Mouse (Mus musculus) forebrain, embryonic 16.5 days (tissue): Measurements from ENCODE around the gene Dennd2a. TPM values are rescaled to one million over a fixed set of nuclear protein-coding genes. Genes with fewer than 3 reads are reported as not detected.

Experiments
- ATAC-seq: fragments of 200-750 bp; cut with Nextera tagmentation; 2 replicates; pipeline ENCODE4 v1.8.0; 2017; ENCODE audit warnings: mild to moderate bottlenecking, moderate library complexity
- H3K27ac ChIP-seq: fragments of 300-500 bp; sonication (generic); 2 replicates; pipeline ENCODE4 v1.5.1; 2014; ENCODE audit warnings: low read length, control low read depth
- H3K27me3 ChIP-seq: fragments of 300-500 bp; sonication (generic); replicated peaks from 2 replicates; pipeline ENCODE4 v1.6.1; 2014; ENCODE audit warnings: low read length; ENCODE audit not compliant: control insufficient read depth, insufficient read depth
- H3K36me3 ChIP-seq: fragments of 300-500 bp; sonication (generic); 2 replicates; pipeline ENCODE4 v1.6.1; 2014; ENCODE audit not compliant: control insufficient read depth, insufficient read depth
- H3K4me1 ChIP-seq: fragments of 300-500 bp; sonication (generic); replicated peaks from 2 replicates; pipeline ENCODE4 v1.6.1; 2014; ENCODE audit warnings: low read length; ENCODE audit not compliant: control insufficient read depth, insufficient read depth
- H3K4me2 ChIP-seq: fragments of 300-500 bp; sonication (generic); 2 replicates; pipeline ENCODE4 v1.6.1; 2014; ENCODE audit warnings: mild to moderate bottlenecking, low read length, control low read depth
- H3K4me3 ChIP-seq: fragments of 300-500 bp; sonication (generic); replicated peaks from 2 replicates; pipeline ENCODE4 v1.5.1; 2014; ENCODE audit warnings: mild to moderate bottlenecking, low read length, control low read depth
- H3K9ac ChIP-seq: fragments of 300-500 bp; sonication (generic); replicated peaks from 2 replicates; pipeline ENCODE4 v1.6.1; 2014; ENCODE audit warnings: low read depth, low read length, control low read depth
- H3K9me3 ChIP-seq: fragments of 300-500 bp; sonication (generic); 2 replicates; pipeline ENCODE4 v1.6.1; 2016; ENCODE audit warnings: low read length; ENCODE audit not compliant: control insufficient read depth
- WGBS: fragments of 180-500 bp; shearing (Covaris S2); extraction: QIAGEN DNeasy Blood & Tissue Kit; methylation state at CpG from one replicate; pipeline ENCODE4 v1.1.7; 2014; 5-methylcytosine and 5-hydroxymethylcytosine counted together
- polyA plus RNA-seq: library from polyadenylated mRNA; unstranded; fragments of >200 nt; fragmentation: Nextera tagmentation; extraction: Ambion mirVana; gene quantifications from 2 replicates; pipeline ENCODE4 v1.2.1, GENCODE M21; 2015

Dennd2a gene
- polyA plus RNA-seq = 12.0 and 13.1 TPM in 2 replicates

DNA sequence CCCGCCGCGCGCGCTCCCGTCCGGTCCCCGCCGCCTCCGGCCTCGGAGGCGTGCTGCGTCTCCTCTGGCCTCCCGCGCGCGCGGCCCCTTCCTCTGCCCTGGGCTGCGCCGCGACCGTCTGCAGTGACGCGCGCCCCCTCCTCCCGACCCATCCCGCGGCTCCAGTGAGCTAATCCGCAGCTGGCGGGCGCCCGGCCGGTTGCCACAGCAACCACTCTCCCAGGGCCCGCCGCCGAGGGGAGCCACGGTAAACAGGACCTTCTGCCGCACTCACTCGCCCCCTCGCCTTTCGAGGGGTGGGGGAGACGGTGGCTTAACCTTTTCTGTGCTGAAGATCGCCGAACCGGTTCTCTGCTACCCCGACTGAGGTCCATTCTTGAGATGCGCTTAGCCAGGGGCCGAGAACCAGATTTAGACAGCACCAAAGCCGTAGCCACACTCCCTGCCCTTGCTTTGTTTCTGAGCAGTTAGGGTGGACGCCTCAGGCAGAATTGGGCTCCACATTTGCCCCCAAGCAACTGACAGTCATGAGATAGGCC, at the start of gene Dennd2a:
Gene Dennd2a, minus strand, starts transcription at position 145 of the 539 bp plus-strand sequence.
- WGBS = under 1% methylated on average over 48 of the region's 50 CpGs
- Histone ChIP-seq H3K27me3 (no peaks in the 10 kb centered on the region), H3K27ac (peak within 1 kb of the TSS; percentile 76), H3K9me3 (no peaks in the 10 kb centered on the region), H3K4me3 (peak within 1 kb of the TSS; percentile 64), H3K4me2 (peak within 1 kb of the TSS; percentile 53), H3K9ac (peak within 1 kb of the TSS; percentile 90), H3K36me3 (no peaks in the 10 kb centered on the region), H3K4me1 (peaks cover 34% of the 10 kb centered on the region)
- peak; percentile 97 for ATAC-seq

DNA sequence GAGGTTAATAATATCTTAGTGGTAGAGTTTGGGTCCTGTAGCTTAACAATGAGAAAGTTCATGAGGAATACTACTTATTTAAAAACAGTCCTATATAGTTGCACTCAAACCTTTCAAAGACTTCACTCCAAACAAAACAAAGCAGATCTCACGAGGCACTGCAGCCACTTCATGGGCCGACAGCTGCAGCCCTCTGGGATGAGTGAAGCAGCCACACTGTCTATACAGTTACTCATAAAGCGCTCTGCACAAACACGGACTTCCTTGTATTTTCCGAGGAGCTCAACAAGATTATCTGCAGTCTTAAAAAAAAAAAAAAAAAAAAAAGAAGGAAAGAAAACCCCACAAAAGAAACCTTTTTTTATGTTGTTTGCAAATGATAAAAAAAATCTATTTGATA, 49.7 kb upstream of the Dennd2a start:
- Histone ChIP-seq H3K4me2 (no peak overlapping the region), H3K9ac (no peak overlapping the region), H3K4me1 (no peaks in the 10 kb centered on the region), H3K4me3 (no peak overlapping the region), H3K9me3 (no peaks in the 10 kb centered on the region), H3K27ac (no peak overlapping the region), H3K27me3 (no peaks in the 10 kb centered on the region), H3K36me3 (peaks cover 4% of the 10 kb centered on the region)
- 77% methylated on average over 5 of the region's 5 CpGs for WGBS
- ATAC-seq = no peak

DNA sequence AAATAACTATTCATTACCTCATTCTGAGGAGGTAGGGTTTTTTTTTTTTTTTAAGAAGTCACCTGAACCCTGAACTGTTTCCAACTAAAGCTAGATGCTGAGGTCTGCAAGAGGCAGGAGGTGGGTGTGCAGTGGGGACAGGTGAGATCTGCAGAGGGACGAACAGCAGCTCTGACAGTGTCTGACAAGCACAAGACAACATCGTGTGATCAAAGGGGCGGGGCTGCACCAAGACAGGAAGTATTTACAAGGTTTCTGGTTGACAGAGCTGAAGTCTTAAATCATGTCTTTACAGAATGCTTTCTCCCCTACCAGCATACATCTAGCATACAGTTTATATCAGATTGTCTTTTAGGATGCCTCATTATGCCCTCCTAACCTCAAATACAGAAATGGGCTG, 49.2 kb upstream of the Dennd2a start:
- H3K9me3 ChIP-seq = no peaks in the 10 kb centered on the region
- H3K36me3 ChIP-seq = peaks cover 4% of the 10 kb centered on the region
- no peaks in the 10 kb centered on the region for H3K27me3 ChIP-seq
- no peaks in the 10 kb centered on the region for H3K4me1 ChIP-seq
- no peak overlapping the region for H3K4me2 ChIP-seq
- no peak overlapping the region for H3K4me3 ChIP-seq
- H3K9ac ChIP-seq = no peak overlapping the region
- no peak overlapping the region for H3K27ac ChIP-seq
- 87% methylated on average over 3 of the region's 3 CpGs for WGBS
- no peak for ATAC-seq

DNA sequence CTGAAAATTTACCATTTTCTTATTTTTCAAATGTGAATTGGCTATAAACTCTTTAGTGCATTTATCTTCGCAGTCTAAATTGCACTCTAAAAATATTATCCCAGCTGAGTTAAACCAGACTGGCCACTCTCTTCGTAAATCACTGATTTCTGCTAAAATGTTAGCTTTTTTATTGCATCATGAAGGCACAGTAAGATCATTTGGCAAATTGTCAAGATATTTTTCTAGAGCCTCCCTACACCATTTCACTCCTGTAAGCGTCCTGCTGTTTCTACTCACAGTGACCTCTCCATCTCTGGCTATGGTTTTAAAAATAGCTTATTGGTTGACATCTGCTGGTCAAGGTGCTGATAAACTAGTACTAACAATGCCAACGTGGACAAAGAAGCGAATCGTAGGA, 48.4 kb upstream of the Dennd2a start:
- no peaks in the 10 kb centered on the region for H3K4me1 ChIP-seq
- ATAC-seq = no peak
- peaks cover 4% of the 10 kb centered on the region for H3K36me3 ChIP-seq
- no peak overlapping the region for H3K9ac ChIP-seq
- no peak overlapping the region for H3K4me3 ChIP-seq
- H3K9me3 ChIP-seq = no peaks in the 10 kb centered on the region
- H3K27ac ChIP-seq = no peak overlapping the region
- no peaks in the 10 kb centered on the region for H3K27me3 ChIP-seq
- H3K4me2 ChIP-seq = no peak overlapping the region
- WGBS = 93% methylated on average over 6 of the region's 6 CpGs

DNA sequence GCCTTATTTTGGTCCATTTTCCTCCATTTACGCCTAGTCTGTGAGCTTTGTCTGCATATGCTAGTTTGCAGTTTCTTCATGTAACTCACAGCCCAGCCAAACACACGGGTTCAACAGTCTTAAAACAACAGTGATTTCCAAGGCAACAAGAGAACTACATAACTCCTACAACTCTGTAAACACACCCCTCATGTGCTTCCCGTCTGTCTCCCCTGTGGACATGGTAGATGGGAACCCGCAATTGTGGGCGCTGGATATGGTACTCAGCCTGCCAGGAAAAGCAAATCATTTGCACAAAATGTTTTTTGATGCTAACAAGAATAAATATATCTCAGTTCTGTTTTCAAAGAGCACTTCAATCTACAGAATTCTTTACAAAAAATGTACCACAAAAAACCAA, 46.9 kb upstream of the Dennd2a start:
- 87% methylated on average over 5 of the region's 5 CpGs for WGBS
- H3K4me2 ChIP-seq = no peak overlapping the region

DNA sequence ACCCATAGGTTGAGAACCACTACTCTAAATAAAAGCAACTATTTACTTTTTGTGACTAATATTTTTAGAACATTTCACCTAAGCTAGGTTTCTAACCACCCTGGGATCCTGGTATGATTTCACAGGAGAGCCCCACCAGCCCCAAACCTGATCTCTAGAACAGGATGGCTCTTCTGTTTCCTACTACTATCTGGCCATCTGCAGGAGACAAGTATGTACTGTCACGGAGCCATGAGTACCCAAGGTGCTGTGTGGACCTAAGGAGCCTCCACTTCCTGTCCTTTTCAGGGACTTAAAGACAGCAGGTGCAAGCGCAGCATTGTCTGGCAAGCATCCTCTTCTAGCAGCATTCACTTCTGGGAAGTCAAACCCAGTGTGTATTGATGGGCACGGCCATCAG, 44.2 kb upstream of the Dennd2a start:
- no peak overlapping the region for H3K4me3 ChIP-seq
- H3K4me1 ChIP-seq = no peaks in the 10 kb centered on the region
- H3K9ac ChIP-seq = no peak overlapping the region
- no peaks in the 10 kb centered on the region for H3K9me3 ChIP-seq
- H3K27ac ChIP-seq = no peak overlapping the region
- no peak overlapping the region for H3K4me2 ChIP-seq
- peaks cover 20% of the 10 kb centered on the region for H3K36me3 ChIP-seq
- no peaks in the 10 kb centered on the region for H3K27me3 ChIP-seq
- 83% methylated on average over 3 of the region's 3 CpGs for WGBS
- ATAC-seq = no peak

More for the DNA sequence above, 46.9 kb upstream of the Dennd2a start:
- Histone ChIP-seq H3K27ac (no peak overlapping the region), H3K27me3 (no peaks in the 10 kb centered on the region), H3K4me3 (no peak overlapping the region), H3K36me3 (peaks cover 14% of the 10 kb centered on the region), H3K9ac (no peak overlapping the region), H3K9me3 (no peaks in the 10 kb centered on the region), H3K4me1 (no peaks in the 10 kb centered on the region)
- ATAC-seq = no peak

DNA sequence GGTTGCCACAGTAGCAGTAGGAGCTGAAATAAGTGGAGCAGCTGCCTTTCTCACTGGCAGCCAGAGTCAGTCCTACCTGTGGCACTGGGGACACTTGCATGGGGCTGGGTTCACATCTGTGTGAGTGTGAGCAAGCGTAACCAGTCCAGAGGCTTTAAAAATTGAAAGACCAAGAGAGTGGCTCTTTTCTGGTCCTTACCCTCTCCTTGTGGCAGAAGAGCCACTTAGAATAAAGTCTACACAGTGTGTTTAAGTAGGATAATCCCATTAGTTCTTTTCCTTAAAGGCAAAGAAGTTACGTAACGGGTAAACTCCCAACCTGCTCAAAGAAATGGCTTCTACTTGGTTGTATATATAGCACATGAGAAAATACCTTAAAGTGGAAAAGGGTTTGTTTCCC, 43.2 kb upstream of the Dennd2a start:
- Histone ChIP-seq H3K36me3 (peaks cover 20% of the 10 kb centered on the region), H3K27ac (no peak overlapping the region), H3K4me3 (no peak overlapping the region), H3K27me3 (no peaks in the 10 kb centered on the region), H3K9ac (no peak overlapping the region), H3K4me1 (no peaks in the 10 kb centered on the region), H3K9me3 (no peaks in the 10 kb centered on the region), H3K4me2 (no peak overlapping the region)
- WGBS = 96% methylated on average over 3 of the region's 3 CpGs
- no peak for ATAC-seq

DNA sequence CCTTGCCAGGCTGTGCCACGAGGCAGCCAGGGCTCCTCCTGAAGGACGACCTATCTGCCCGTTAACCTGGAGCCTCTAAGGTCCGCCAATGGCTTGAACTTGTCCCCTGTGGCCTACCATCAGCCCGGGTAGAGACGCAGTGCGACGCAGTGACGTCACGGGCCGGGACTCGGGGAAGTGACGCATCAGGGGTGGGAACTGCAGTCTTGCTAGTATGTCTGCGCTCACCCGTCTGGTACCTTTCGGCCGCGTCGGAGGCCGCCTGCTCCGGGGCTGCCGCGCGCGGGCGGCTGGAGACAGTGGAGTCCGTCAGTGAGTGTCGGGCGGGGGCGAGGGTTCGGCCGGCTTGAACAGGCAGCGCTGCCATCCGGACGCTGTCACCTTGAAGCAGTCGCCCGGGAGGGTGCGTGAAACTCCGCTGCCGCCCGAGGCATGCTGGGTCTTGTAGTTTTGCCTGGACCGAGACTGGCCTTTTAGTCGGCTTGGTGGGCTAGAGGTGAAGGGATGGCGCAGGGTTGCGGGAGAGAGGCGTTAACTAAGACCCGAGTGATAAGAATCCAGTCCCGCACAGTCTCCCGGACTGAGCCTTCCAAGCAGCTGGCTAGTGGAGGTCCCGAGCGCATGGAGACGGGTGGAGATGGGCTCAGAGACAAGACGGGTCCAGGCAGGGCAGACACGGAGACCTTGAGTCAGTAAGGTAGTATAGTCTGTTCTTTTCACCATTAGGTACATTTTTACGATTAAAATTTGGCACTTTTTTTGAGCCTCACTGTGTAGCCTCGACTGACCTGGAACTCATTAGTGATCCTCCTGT, 34.9 kb upstream of the Dennd2a start, which contains the start of gene Ndufb2:
Gene Ndufb2, plus strand, starts transcription at position 174 of the 814 bp plus-strand sequence.
- Histone ChIP-seq H3K9me3 (no peaks in the 10 kb centered on the region), H3K4me1 (peaks cover 16% of the 10 kb centered on the region), H3K4me3 (peak within 1 kb of the TSS; percentile 85), H3K9ac (peak within 1 kb of the TSS; percentile 91), H3K36me3 (peaks cover 7% of the 10 kb centered on the region), H3K4me2 (peak within 1 kb of the TSS; percentile 86), H3K27me3 (no peaks in the 10 kb centered on the region), H3K27ac (peak within 1 kb of the TSS; percentile 94)
- ATAC-seq = peak; percentile 99
- WGBS = under 1% methylated on average over 56 of the region's 56 CpGs

DNA sequence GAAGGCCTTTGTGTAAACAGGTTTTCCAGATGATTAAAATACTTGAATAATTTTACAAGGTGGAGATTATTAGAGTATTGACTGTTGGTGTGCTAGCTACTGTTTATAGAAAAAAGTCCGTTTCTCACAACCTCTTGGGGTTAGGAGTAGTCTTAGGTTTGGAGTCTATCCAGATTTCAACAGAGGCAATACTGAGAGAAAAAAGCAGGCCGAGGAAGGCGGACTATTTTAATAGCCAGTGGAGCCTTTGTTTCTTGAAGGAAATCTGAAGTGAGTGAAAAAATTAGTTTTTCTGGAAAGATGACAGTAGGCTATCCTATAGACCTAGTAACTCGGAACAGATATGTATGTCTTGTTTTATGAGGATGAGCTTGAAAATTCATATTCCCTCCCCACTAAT, 33.8 kb upstream of the Dennd2a start:
- Histone ChIP-seq H3K4me2 (no peak overlapping the region), H3K27ac (no peak overlapping the region), H3K36me3 (peaks cover 12% of the 10 kb centered on the region; the same call in 1 of the 2 replicates), H3K9ac (no peak overlapping the region), H3K9me3 (no peaks in the 10 kb centered on the region), H3K4me3 (no peak overlapping the region), H3K27me3 (no peaks in the 10 kb centered on the region), H3K4me1 (peaks cover 16% of the 10 kb centered on the region)
- ATAC-seq = no peak
- 95% methylated on average over 4 of the region's 4 CpGs for WGBS
